Mouse (Mus musculus) lung, postnatal 0 days (tissue): ENCODE results near the gene Uqcc3. TPM values are rescaled to one million over a fixed set of nuclear protein-coding genes. Genes with fewer than 3 reads are reported as not detected.
"Not testable (repeated sequence)": the region's sequence is repeated elsewhere in the genome, so short reads cannot be mapped to it uniquely, and the experiment has no call there.

Experiments
- ATAC-seq: fragments of 200-750 bp; cut with Nextera tagmentation; 2 replicates; pipeline ENCODE4 v1.8.0; 2017; ENCODE audit warnings: moderate library complexity
- DNase-seq: peaks from one replicate; pipeline ENCODE4 v3.0.0-alpha.2; 2016; ENCODE audit warnings: low spot score
- H3K27ac ChIP-seq: fragments of 300-500 bp; sonication (generic); 2 replicates; pipeline ENCODE4 v1.5.1; 2014; ENCODE audit warnings: antibody characterized with exemption, mild to moderate bottlenecking, low read length, mixed read lengths
- H3K27me3 ChIP-seq: fragments of 300-500 bp; sonication (generic); replicated peaks from 2 replicates; pipeline ENCODE4 v1.6.1; 2014; ENCODE audit warnings: low read length, mixed read lengths; ENCODE audit not compliant: insufficient read depth
- H3K36me3 ChIP-seq: fragments of 300-500 bp; sonication (generic); 2 replicates; pipeline ENCODE4 v1.6.1; 2014; ENCODE audit warnings: low read length, mixed read lengths; ENCODE audit not compliant: insufficient read depth
- H3K4me1 ChIP-seq: fragments of 300-500 bp; sonication (generic); 2 replicates; pipeline ENCODE4 v1.6.1; 2014; ENCODE audit warnings: antibody characterized with exemption, low read depth, low read length, mixed read lengths; ENCODE audit not compliant: insufficient read depth
- H3K4me2 ChIP-seq: fragments of 300-500 bp; sonication (generic); replicated peaks from 2 replicates; pipeline ENCODE4 v1.6.1; 2014; ENCODE audit warnings: low read depth, mild to moderate bottlenecking, low read length, moderate library complexity, mixed read lengths
- H3K4me3 ChIP-seq: fragments of 300-500 bp; sonication (generic); 2 replicates; pipeline ENCODE4 v1.5.1; 2014; ENCODE audit warnings: low read depth, low read length
- H3K9ac ChIP-seq: fragments of 300-500 bp; sonication (generic); replicated peaks from 2 replicates; pipeline ENCODE4 v1.6.1; 2014; ENCODE audit warnings: low read depth, mild to moderate bottlenecking
- H3K9me3 ChIP-seq: fragments of 300-500 bp; sonication (generic); 2 replicates; pipeline ENCODE4 v1.6.1; 2016; ENCODE audit warnings: low read length, mixed read lengths
- CTCF ChIP-seq: IDR thresholded peaks from 2 replicates; pipeline ENCODE4 v1.5.1; 2016; ENCODE audit warnings: antibody characterized with exemption, mild to moderate bottlenecking
- EP300 ChIP-seq: IDR thresholded peaks from 2 replicates; pipeline ENCODE4 v1.6.1; 2016; ENCODE audit warnings: antibody characterized with exemption, mild to moderate bottlenecking, control low read depth
- WGBS: fragments of 180-500 bp; shearing (Covaris S2); extraction: QIAGEN DNeasy Blood & Tissue Kit; methylation state at CpG from one replicate; pipeline ENCODE4 v1.1.7; 2014; 5-methylcytosine and 5-hydroxymethylcytosine counted together
- polyA plus RNA-seq: library from polyadenylated mRNA; unstranded; fragments of >200 nt; fragmentation: Nextera tagmentation; extraction: Ambion mirVana; gene quantifications from 2 replicates; pipeline ENCODE4 v1.2.1, GENCODE M21; 2015

Uqcc3 gene
- polyA plus RNA-seq, 1 experiment from 2014 or later, result 84.3 TPM

- DNase-seq (no peak), ATAC-seq (no peak)
- H3K27ac ChIP-seq, result no peak overlapping the region
- peaks cover 8% of the 10 kb centered on the region; the same call in 1 of the 2 replicates for H3K36me3 ChIP-seq
- H3K9ac ChIP-seq, result no peak overlapping the region
- H3K4me3 ChIP-seq, result no peak overlapping the region
- H3K27me3 ChIP-seq, result no peaks in the 10 kb centered on the region
- H3K4me2 ChIP-seq, result no peak overlapping the region
- 94% methylated on average over 7 of the region's 7 CpGs for WGBS
- TF ChIP-seq EP300 (no peak), CTCF (no peak)
- H3K9me3 ChIP-seq, result no peaks in the 10 kb centered on the region
- peaks cover 6% of the 10 kb centered on the region; the same call in 1 of the 2 replicates for H3K4me1 ChIP-seq
Measured at GRCm38 (mm10) chr19:8875031-8875430, 5.7 kb downstream of the Uqcc3 start.

GRCm38 (mm10) chr19:8872266-8872840 lies 8.4 kb downstream of the Uqcc3 start:
- ATAC-seq (no peak), DNase-seq (no peak)
- H3K27me3 ChIP-seq, result no peaks in the 10 kb centered on the region
- peak overlapping the region; percentile 87 for H3K27ac ChIP-seq
- H3K4me3 ChIP-seq, result peak overlapping the region; percentile 95
- no peak for TF ChIP-seq EP300
- no peak for TF ChIP-seq CTCF
- 60% methylated on average over 10 of the region's 10 CpGs for WGBS
- H3K4me2 ChIP-seq, result peak overlapping the region; percentile 72
- H3K36me3 ChIP-seq, result peaks cover 8% of the 10 kb centered on the region; the same call in 1 of the 2 replicates
- no peaks in the 10 kb centered on the region for H3K9me3 ChIP-seq
- peaks cover 6% of the 10 kb centered on the region; the same call in 1 of the 2 replicates for H3K4me1 ChIP-seq
- peak overlapping the region; percentile 92 for H3K9ac ChIP-seq

GRCm38 (mm10) chr19:8871267-8872186 lies 9.2 kb downstream of the Uqcc3 start, which contains the start of gene Ubxn1:
TSS of gene Ubxn1 (plus strand) at chr19:8871496.
- Histone ChIP-seq H3K27me3 (no peaks in the 10 kb centered on the region), H3K9me3 (no peaks in the 10 kb centered on the region), H3K4me3 (peak within 1 kb of the TSS; percentile 95), H3K4me2 (peak within 1 kb of the TSS; percentile 72), H3K36me3 (peaks cover 8% of the 10 kb centered on the region; the same call in 1 of the 2 replicates), H3K27ac (peak within 1 kb of the TSS; percentile 87), H3K9ac (peak within 1 kb of the TSS; percentile 92), H3K4me1 (peaks cover 6% of the 10 kb centered on the region; the same call in 1 of the 2 replicates)
- peak; percentile 99 for DNase-seq
- under 1% methylated on average over 54 of the region's 59 CpGs for WGBS
- ATAC-seq, result peak; percentile 99
- TF ChIP-seq EP300 (peak; percentile 80), CTCF (0 out of 2 replicates have a peak, but pooled peaks have one; percentile 1)

- DNase-seq (no peak), ATAC-seq (peak; percentile 18)
- TF ChIP-seq EP300, result no peak
- TF ChIP-seq CTCF, result no peak
- peak overlapping the region; percentile 72 for H3K4me2 ChIP-seq
- peaks cover 6% of the 10 kb centered on the region; the same call in 1 of the 2 replicates for H3K4me1 ChIP-seq
- peak overlapping the region; percentile 95 for H3K4me3 ChIP-seq
- peak overlapping the region; percentile 62 for H3K9ac ChIP-seq
- H3K27me3 ChIP-seq, result no peaks in the 10 kb centered on the region
- no peaks in the 10 kb centered on the region for H3K9me3 ChIP-seq
- H3K27ac ChIP-seq, result peak overlapping the region; percentile 65
- WGBS, result 29% methylated on average over 9 of the region's 9 CpGs
- H3K36me3 ChIP-seq, result peaks cover 8% of the 10 kb centered on the region; the same call in 1 of the 2 replicates
Measured at GRCm38 (mm10) chr19:8870838-8871237, 9.9 kb downstream of the Uqcc3 start.

- H3K4me1 ChIP-seq, H3K27me3 ChIP-seq, H3K4me3 ChIP-seq, H3K9me3 ChIP-seq, DNase-seq, H3K9ac ChIP-seq, H3K36me3 ChIP-seq, ATAC-seq, H3K27ac ChIP-seq: not testable (repeated sequence)
- 73% methylated on average over 3 of the region's 3 CpGs for WGBS
- H3K4me2 ChIP-seq, result peak overlapping the region; percentile 72
Measured at GRCm38 (mm10) chr19:8870381-8870780, 10.3 kb downstream of the Uqcc3 start.

- TF ChIP-seq CTCF (no peak), EP300 (no peak)
- no peak for DNase-seq
- no peak for ATAC-seq
- 81% methylated on average over 6 of the region's 6 CpGs for WGBS
- no peaks in the 10 kb centered on the region for H3K27me3 ChIP-seq
- no peak overlapping the region for H3K27ac ChIP-seq
- no peak overlapping the region for H3K9ac ChIP-seq
- no peaks in the 10 kb centered on the region for H3K4me1 ChIP-seq
- H3K4me2 ChIP-seq, result no peak overlapping the region
- H3K4me3 ChIP-seq, result no peak overlapping the region
- no peaks in the 10 kb centered on the region for H3K9me3 ChIP-seq
- H3K36me3 ChIP-seq, result no peaks in the 10 kb centered on the region
Measured at GRCm38 (mm10) chr19:8864265-8864664, 16.5 kb downstream of the Uqcc3 start.
